ENCODE assay signal across 10 mouse cellular contexts in the genomic region with DNA sequence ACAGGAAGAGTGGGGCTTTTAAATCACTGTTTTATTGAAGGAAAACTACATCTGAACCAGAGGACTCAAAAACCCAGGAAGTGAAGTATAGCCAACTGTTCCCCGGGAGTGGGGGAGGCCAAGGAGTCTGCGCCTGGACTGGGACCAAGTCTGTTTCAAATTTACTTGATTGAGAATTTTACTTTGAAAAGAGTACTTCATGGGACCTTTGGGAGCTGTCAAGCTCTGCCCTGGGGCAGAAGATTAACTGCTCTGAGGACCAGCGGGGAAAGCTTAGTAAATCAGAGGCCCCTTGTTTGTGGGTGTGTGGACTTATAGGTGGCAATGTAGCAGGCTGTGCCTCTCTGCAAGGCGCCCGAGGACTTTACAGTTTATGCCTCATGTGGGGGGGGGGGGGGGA. TPM values are rescaled to one million over a fixed set of nuclear protein-coding genes. Genes with fewer than 3 reads are reported as not detected.
DNase-seq lines count a peak whose midpoint lies in the region; ATAC-seq and TF ChIP-seq lines count a peak whose summit lies in the region.
"Had no signal": no experiment of that assay in that cellular context is flagged by ENCODE, and none has a peak within 500 bp of the region (broad histone marks: within the 10 kb centered on the region; RNA-seq: fewer than 3 reads in every experiment).

No protein-coding gene starts in this region.

- H3K27me3 ChIP-seq in embryonic facial prominence, embryonic 11.5 days (ENCODE audit: control insufficient read depth, insufficient read depth, low read length) = no peaks in the 10 kb centered on the region
- no peaks in the 10 kb centered on the region for H3K27me3 ChIP-seq in kidney, adult 2 months (replicated peaks; ENCODE audit: control insufficient read depth, insufficient read depth, low read length)
- no peaks in the 10 kb centered on the region for H3K27me3 ChIP-seq in lung, postnatal 0 days (replicated peaks; ENCODE audit: insufficient read depth, low read length)

- TF ChIP-seq CTCF in kidney, adult 2 months (conservative IDR thresholded peaks at IDR 0.05; ENCODE audit: insufficient read depth, insufficient read length, low read depth, low read length) = no peak
- no peak for TF ChIP-seq CTCF in lung, postnatal 0 days (IDR thresholded peaks at IDR 0.05)

- 19% methylated on average over 5 of the region's 5 CpGs for whole genome bisulfite sequencing in embryonic facial prominence, embryonic 11.5 days
- 42% methylated on average over 5 of the region's 5 CpGs for WGBS in kidney, adult 2 months
- WGBS in lung, postnatal 0 days = 37% methylated on average over 5 of the region's 5 CpGs

- H3K4me3 ChIP-seq in embryonic facial prominence, embryonic 11.5 days (ENCODE audit: low read depth, low read length) = no peak overlapping the region
- H3K4me3 ChIP-seq in kidney, adult 2 months (ENCODE audit: insufficient read depth, low read depth, low read length) = no peak overlapping the region
- H3K4me3 ChIP-seq in lung, postnatal 0 days (ENCODE audit: low read depth, low read length) = no peak overlapping the region

- DNase-seq in heart, postnatal 4 days = peak; percentile 11
- no peak for DNase-seq in heart, adult 9 months (ENCODE audit: low spot score in 2 of 2)
- DNase-seq in embryonic facial prominence, embryonic 11.5 days (ENCODE audit: low spot score) = peak; percentile 83
- peak; percentile 28 for DNase-seq in kidney, adult 2 months
- peak; percentile 64 for DNase-seq in neural tube, embryonic 10.5 days (ENCODE audit: extremely low spot score, low spot score)
- no peak for DNase-seq in left cerebral cortex, adult 9 months (ENCODE audit: low spot score in 2 of 2)
- DNase-seq in lung, postnatal 0 days (ENCODE audit: low spot score) = no peak
- DNase-seq: cerebellum, adult 9-11 months had no signal

- H3K36me3 ChIP-seq in embryonic facial prominence, embryonic 11.5 days (replicated peaks; ENCODE audit: control insufficient read depth, insufficient read depth, low read depth, low read length) = no peaks in the 10 kb centered on the region
- H3K36me3 ChIP-seq in kidney, adult 2 months (ENCODE audit: control insufficient read depth, insufficient read depth, low read length) = no peaks in the 10 kb centered on the region
- no peaks in the 10 kb centered on the region for H3K36me3 ChIP-seq in lung, postnatal 0 days (ENCODE audit: insufficient read depth, low read length)

- no peak for ATAC-seq in embryonic facial prominence, embryonic 11.5 days (replicated peaks; ENCODE audit: insufficient number of reproducible peaks, low FRiP score, low TSS enrichment, low read depth)
- ATAC-seq in lung, postnatal 0 days = no peak
- ATAC-seq in erythroid progenitor cell, adult 5-6 weeks (replicated peaks; ENCODE audit: low FRiP score, poor library complexity, severe bottlenecking) = no peak

- no peak overlapping the region for H3K9ac ChIP-seq in embryonic facial prominence, embryonic 11.5 days (replicated peaks; ENCODE audit: low read length)
- H3K9ac ChIP-seq in lung, postnatal 0 days (replicated peaks; ENCODE audit: low read depth) = no peak overlapping the region
- H3K9ac ChIP-seq: liver, embryonic 14.5 days had no signal

- no peak overlapping the region for H3K4me2 ChIP-seq in embryonic facial prominence, embryonic 11.5 days (ENCODE audit: low read depth, low read length)
- no peak overlapping the region for H3K4me2 ChIP-seq in lung, postnatal 0 days (replicated peaks; ENCODE audit: low read depth, low read length)

- TF ChIP-seq EP300 in lung, postnatal 0 days (IDR thresholded peaks at IDR 0.05) = no peak

- TF ChIP-seq POLR2A in kidney, adult 2 months (IDR thresholded peaks at IDR 0.05; ENCODE audit: low read depth, low read length) = no peak

- 0 out of 2 replicates have a peak overlapping the region, but pooled peaks have one; percentile 22 for H3K27ac ChIP-seq in embryonic facial prominence, embryonic 11.5 days (replicated peaks; ENCODE audit: low read depth, low read length)
- no peak overlapping the region for H3K27ac ChIP-seq in kidney, adult 2 months (ENCODE audit: insufficient read depth, low read depth, low read length)
- H3K27ac ChIP-seq in lung, postnatal 0 days (ENCODE audit: low read length) = no peak overlapping the region
- H3K27ac ChIP-seq: liver, embryonic 14.5 days had no signal

- no peaks in the 10 kb centered on the region for H3K9me3 ChIP-seq in embryonic facial prominence, embryonic 11.5 days (replicated peaks; ENCODE audit: control insufficient read depth, low read length)
- H3K9me3 ChIP-seq in lung, postnatal 0 days (ENCODE audit: low read length) = no peaks in the 10 kb centered on the region

- no peaks in the 10 kb centered on the region for H3K4me1 ChIP-seq in embryonic facial prominence, embryonic 11.5 days (ENCODE audit: control insufficient read depth, insufficient read depth, low read length)
- H3K4me1 ChIP-seq in kidney, adult 2 months (ENCODE audit: control insufficient read depth, insufficient read depth, low read length) = no peaks in the 10 kb centered on the region
- H3K4me1 ChIP-seq in lung, postnatal 0 days (ENCODE audit: insufficient read depth, low read depth, low read length) = no peaks in the 10 kb centered on the region

RNA-seq across cellular contexts. Expression of a gene that starts 49.1 kb away (rescaled TPM):
- total RNA-seq in heart, postnatal 4 days (2021) = 10 to 100 TPM; 42.5 to 42.8 TPM
- polyA plus RNA-seq in embryonic facial prominence, embryonic 11.5 days (2014; fragmentation: Nextera tagmentation; extraction: Ambion mirVana) = 20.6 and 22.7 TPM in 2 replicates
- polyA plus RNA-seq in kidney, adult 2 months (2012; rRNA removed) = 24.0 and 29.5 TPM in 2 replicates
- 20.9 and 24.0 TPM in 2 replicates for polyA plus RNA-seq in lung, postnatal 0 days (2015; fragmentation: Nextera tagmentation; extraction: Ambion mirVana)
- 0.36 and 0.84 TPM in 2 replicates for total RNA-seq in erythroid progenitor cell, adult 5-6 weeks (2015; ENCODE audit: low replicate concordance)
- total RNA-seq in erythroid progenitor cell, adult 5-6 weeks (2017; ENCODE audit: low replicate concordance) = 0.45 and 2.7 TPM in 2 replicates

Comparison
In these comparisons a context has a peak if more than half of its experiments do, and no peak if none do; other contexts are left out.
1. DNase-seq: peak in heart, postnatal 4 days (single experiment), embryonic facial prominence, embryonic 11.5 days (single experiment), kidney, adult 2 months (single experiment) and neural tube, embryonic 10.5 days (single experiment); none in heart, adult 9 months (0 of 2), left cerebral cortex, adult 9 months (0 of 2) and lung, postnatal 0 days (single experiment).